Mouse (Mus musculus): ENCODE measurements around the gene Cmss1. TPM values are rescaled to one million over a fixed set of nuclear protein-coding genes. Genes with fewer than 3 reads are reported as not detected.

Cmss1 gene
- polyA plus RNA-seq, 1 experiment from 2014 or later = 38.6 TPM

- Histone ChIP-seq H3K27ac (ENCODE audit: low read length) (no peak overlapping the region), H3K9me3 (ENCODE audit: control insufficient read depth, low read length) (no peaks in the 10 kb centered on the region), H3K9ac (replicated peaks; ENCODE audit: low read depth, low read length) (no peak overlapping the region), H3K4me1 (replicated peaks; ENCODE audit: control insufficient read depth, insufficient read depth, low read length) (no peaks in the 10 kb centered on the region; the same call in 1 of the 2 replicates), H3K27me3 (replicated peaks; ENCODE audit: control insufficient read depth, insufficient read depth, low read length) (no peaks in the 10 kb centered on the region), H3K4me3 (replicated peaks; ENCODE audit: low read length) (no peak overlapping the region), H3K4me2 (ENCODE audit: low read length) (no peak overlapping the region), H3K36me3 (ENCODE audit: control insufficient read depth, insufficient read depth) (no peaks in the 10 kb centered on the region)
- 87% methylated on average over 3 of the region's 3 CpGs for WGBS
- no peak for ATAC-seq
Observed at GRCm38 (mm10) chr16:57455573-57455972, 151.1 kb downstream of the Cmss1 start.

GRCm38 (mm10) chr16:57454106-57454763 is 152.4 kb downstream of the Cmss1 start:
- no peaks in the 10 kb centered on the region for H3K27me3 ChIP-seq (replicated peaks; ENCODE audit: control insufficient read depth, insufficient read depth, low read length)
- WGBS = 94% methylated on average over 8 of the region's 8 CpGs
- H3K9ac ChIP-seq (replicated peaks; ENCODE audit: low read depth, low read length) = no peak overlapping the region
- H3K36me3 ChIP-seq (ENCODE audit: control insufficient read depth, insufficient read depth) = no peaks in the 10 kb centered on the region
- H3K4me2 ChIP-seq (ENCODE audit: low read length) = no peak overlapping the region
- no peaks in the 10 kb centered on the region; the same call in 1 of the 2 replicates for H3K4me1 ChIP-seq (replicated peaks; ENCODE audit: control insufficient read depth, insufficient read depth, low read length)
- H3K27ac ChIP-seq (ENCODE audit: low read length) = no peak overlapping the region
- no peaks in the 10 kb centered on the region for H3K9me3 ChIP-seq (ENCODE audit: control insufficient read depth, low read length)
- H3K4me3 ChIP-seq (replicated peaks; ENCODE audit: low read length) = no peak overlapping the region
- no peak for ATAC-seq

GRCm38 (mm10) chr16:57453009-57453408 is 153.7 kb downstream of the Cmss1 start:
- WGBS = 37% methylated on average over 7 of the region's 7 CpGs
- H3K4me3 ChIP-seq (replicated peaks; ENCODE audit: low read length) = no peak overlapping the region
- ATAC-seq = peak; percentile 56
- no peak overlapping the region for H3K9ac ChIP-seq (replicated peaks; ENCODE audit: low read depth, low read length)
- H3K27me3 ChIP-seq (replicated peaks; ENCODE audit: control insufficient read depth, insufficient read depth, low read length) = no peaks in the 10 kb centered on the region
- H3K9me3 ChIP-seq (ENCODE audit: control insufficient read depth, low read length) = peaks cover 6% of the 10 kb centered on the region; the same call in 1 of the 2 replicates
- H3K27ac ChIP-seq (ENCODE audit: low read length) = no peak overlapping the region
- no peaks in the 10 kb centered on the region for H3K36me3 ChIP-seq (ENCODE audit: control insufficient read depth, insufficient read depth)
- H3K4me2 ChIP-seq (ENCODE audit: low read length) = no peak overlapping the region
- H3K4me1 ChIP-seq (replicated peaks; ENCODE audit: control insufficient read depth, insufficient read depth, low read length) = no peaks in the 10 kb centered on the region; the same call in 1 of the 2 replicates

GRCm38 (mm10) chr16:57445096-57446094 is 161.3 kb downstream of the Cmss1 start:
- no peak overlapping the region for H3K4me2 ChIP-seq (ENCODE audit: low read length)
- H3K4me3 ChIP-seq (replicated peaks; ENCODE audit: low read length) = no peak overlapping the region
- 74% methylated on average over 10 of the region's 10 CpGs for WGBS
- ATAC-seq = no peak
- peaks cover 6% of the 10 kb centered on the region; the same call in 1 of the 2 replicates for H3K9me3 ChIP-seq (ENCODE audit: control insufficient read depth, low read length)
- no peak overlapping the region for H3K27ac ChIP-seq (ENCODE audit: low read length)
- no peaks in the 10 kb centered on the region for H3K36me3 ChIP-seq (ENCODE audit: control insufficient read depth, insufficient read depth)
- no peak overlapping the region for H3K9ac ChIP-seq (replicated peaks; ENCODE audit: low read depth, low read length)
- no peaks in the 10 kb centered on the region for H3K4me1 ChIP-seq (replicated peaks; ENCODE audit: control insufficient read depth, insufficient read depth, low read length)
- no peaks in the 10 kb centered on the region for H3K27me3 ChIP-seq (replicated peaks; ENCODE audit: control insufficient read depth, insufficient read depth, low read length)

- no peak overlapping the region for H3K27ac ChIP-seq (ENCODE audit: low read length)
- no peak overlapping the region for H3K4me3 ChIP-seq (replicated peaks; ENCODE audit: low read length)
- no peaks in the 10 kb centered on the region for H3K9me3 ChIP-seq (ENCODE audit: control insufficient read depth, low read length)
- no peaks in the 10 kb centered on the region for H3K36me3 ChIP-seq (ENCODE audit: control insufficient read depth, insufficient read depth)
- H3K4me2 ChIP-seq (ENCODE audit: low read length) = no peak overlapping the region
- 62% methylated on average over 10 of the region's 10 CpGs for WGBS
- H3K4me1 ChIP-seq (replicated peaks; ENCODE audit: control insufficient read depth, insufficient read depth, low read length) = peaks cover 20% of the 10 kb centered on the region
- no peaks in the 10 kb centered on the region for H3K27me3 ChIP-seq (replicated peaks; ENCODE audit: control insufficient read depth, insufficient read depth, low read length)
- no peak overlapping the region for H3K9ac ChIP-seq (replicated peaks; ENCODE audit: low read depth, low read length)
- ATAC-seq = no peak
Observed at GRCm38 (mm10) chr16:57440706-57441437, 165.8 kb downstream of the Cmss1 start.

- Histone ChIP-seq H3K4me3 (replicated peaks; ENCODE audit: low read length) (no peak overlapping the region), H3K4me1 (replicated peaks; ENCODE audit: control insufficient read depth, insufficient read depth, low read length) (peaks cover 20% of the 10 kb centered on the region), H3K9me3 (ENCODE audit: control insufficient read depth, low read length) (no peaks in the 10 kb centered on the region), H3K4me2 (ENCODE audit: low read length) (no peak overlapping the region), H3K36me3 (ENCODE audit: control insufficient read depth, insufficient read depth) (no peaks in the 10 kb centered on the region), H3K27me3 (replicated peaks; ENCODE audit: control insufficient read depth, insufficient read depth, low read length) (no peaks in the 10 kb centered on the region), H3K9ac (replicated peaks; ENCODE audit: low read depth, low read length) (no peak overlapping the region), H3K27ac (ENCODE audit: low read length) (no peak overlapping the region)
- 58% methylated on average over 11 of the region's 11 CpGs for WGBS
- no peak for ATAC-seq
Observed at GRCm38 (mm10) chr16:57439206-57439605, 167.5 kb downstream of the Cmss1 start.

- Histone ChIP-seq H3K27ac (ENCODE audit: low read length) (no peak overlapping the region; the same call in 1 of the 2 replicates), H3K36me3 (ENCODE audit: control insufficient read depth, insufficient read depth) (no peaks in the 10 kb centered on the region)
- WGBS = 29% methylated on average over 5 of the region's 5 CpGs
Observed at GRCm38 (mm10) chr16:57438288-57438685, 168.4 kb downstream of the Cmss1 start.

GRCm38 (mm10) chr16:57437523-57438287 is 169.0 kb downstream of the Cmss1 start:
- H3K27me3 ChIP-seq (replicated peaks; ENCODE audit: control insufficient read depth, insufficient read depth, low read length) = no peaks in the 10 kb centered on the region
- no peaks in the 10 kb centered on the region for H3K36me3 ChIP-seq (ENCODE audit: control insufficient read depth, insufficient read depth)
- H3K9ac ChIP-seq (replicated peaks; ENCODE audit: low read depth, low read length) = no peak overlapping the region
- no peak overlapping the region for H3K4me3 ChIP-seq (replicated peaks; ENCODE audit: low read length)
- H3K9me3 ChIP-seq (ENCODE audit: control insufficient read depth, low read length) = no peaks in the 10 kb centered on the region
- 0 out of 2 replicates have a peak overlapping the region, but pooled peaks have one; percentile 4 for H3K4me2 ChIP-seq (ENCODE audit: low read length)
- ATAC-seq = peak; percentile 92
- 30% methylated on average over 11 of the region's 11 CpGs for WGBS
- H3K4me1 ChIP-seq (replicated peaks; ENCODE audit: control insufficient read depth, insufficient read depth, low read length) = peaks cover 20% of the 10 kb centered on the region
- peak overlapping the region; percentile 43; the same call in 1 of the 2 replicates for H3K27ac ChIP-seq (ENCODE audit: low read length)

More at GRCm38 (mm10) chr16:57438288-57438685, 168.4 kb downstream of the Cmss1 start:
- Histone ChIP-seq H3K27me3 (replicated peaks; ENCODE audit: control insufficient read depth, insufficient read depth, low read length) (no peaks in the 10 kb centered on the region), H3K9ac (replicated peaks; ENCODE audit: low read depth, low read length) (no peak overlapping the region), H3K4me1 (replicated peaks; ENCODE audit: control insufficient read depth, insufficient read depth, low read length) (peaks cover 20% of the 10 kb centered on the region), H3K4me2 (ENCODE audit: low read length) (no peak overlapping the region), H3K9me3 (ENCODE audit: control insufficient read depth, low read length) (no peaks in the 10 kb centered on the region), H3K4me3 (replicated peaks; ENCODE audit: low read length) (no peak overlapping the region)
- peak; percentile 85 for ATAC-seq

Measured in forebrain, embryonic 16.5 days (tissue).